Mouse (Mus musculus) ES-E14 (cell line): ENCODE data around the gene Islr. TPM values are rescaled to one million over a fixed set of nuclear protein-coding genes. Genes with fewer than 3 reads are reported as not detected.

Experiments
- DNase-seq: peaks from one replicate; pipeline ENCODE4 v3.0.0-alpha.2; 2013; ENCODE audit warnings: low read depth, low spot score
- H3K27ac ChIP-seq: 2 replicates; pipeline ENCODE4 v1.5.1; 2012; ENCODE audit warnings: low read depth, mild to moderate bottlenecking, low read length, moderate library complexity, mixed read lengths; ENCODE audit not compliant: poor library complexity, insufficient read depth, severe bottlenecking
- H3K36me3 ChIP-seq: 2 replicates; pipeline ENCODE4 v1.6.1; 2012; ENCODE audit warnings: mild to moderate bottlenecking, low read length, moderate library complexity, mixed read lengths; ENCODE audit not compliant: control insufficient read depth, poor library complexity, insufficient read depth, severe bottlenecking
- H3K4me1 ChIP-seq, 2 experiments: fragments of 150-350 bp in 1 of 2; sonication (generic) in 1 of 2; 2 replicates each; pipeline ENCODE4 v1.6.1; 2012; ENCODE audit warnings: low read length in 2 of 2, mild to moderate bottlenecking in 1 of 2, mixed read lengths in 1 of 2; ENCODE audit not compliant: control insufficient read depth in 2 of 2, insufficient read depth in 2 of 2, poor library complexity in 1 of 2
- H3K4me3 ChIP-seq, 2 experiments: fragments of 150-350 bp in 1 of 2; sonication (generic) in 1 of 2; 2 replicates each; pipeline ENCODE4 v1.5.1; 2012; ENCODE audit warnings: low read length in 2 of 2, low read depth in 1 of 2, mild to moderate bottlenecking in 1 of 2, mixed read lengths in 1 of 2; ENCODE audit not compliant: insufficient read depth in 1 of 2, poor library complexity in 1 of 2, severe bottlenecking in 1 of 2
- H3K9ac ChIP-seq: 2 replicates; pipeline ENCODE4 v1.6.1; 2012; ENCODE audit warnings: low read depth, mild to moderate bottlenecking, low read length, mixed read lengths; ENCODE audit not compliant: poor library complexity, insufficient read depth, severe bottlenecking
- H3K9me3 ChIP-seq: fragments of 150-350 bp; sonication (generic); 2 replicates; pipeline ENCODE4 v1.6.1; 2012; ENCODE audit warnings: low read depth, mild to moderate bottlenecking, low read length; ENCODE audit not compliant: control insufficient read depth, insufficient read depth
- CHD2 ChIP-seq: IDR thresholded peaks from 2 replicates; pipeline ENCODE4 v1.6.1; 2014; ENCODE audit warnings: mild to moderate bottlenecking, low read depth, low read length, inconsistent platforms
- HCFC1 ChIP-seq: IDR thresholded peaks from 2 replicates; pipeline ENCODE4 v1.6.1; 2012; ENCODE audit warnings: low read length, inconsistent platforms, borderline replicate concordance; ENCODE audit not compliant: insufficient read depth
- MAFK ChIP-seq: IDR thresholded peaks from 2 replicates; pipeline ENCODE4 v1.6.1; 2014; ENCODE audit warnings: mild to moderate bottlenecking, low read depth, low read length, inconsistent platforms; ENCODE audit not compliant: insufficient read depth
- ZC3H11A ChIP-seq: IDR thresholded peaks from 2 replicates; pipeline ENCODE4 v1.6.1; 2012; ENCODE audit warnings: low read depth, mild to moderate bottlenecking, inconsistent platforms, low read length, borderline replicate concordance
- ZNF384 ChIP-seq: IDR thresholded peaks from 2 replicates; pipeline ENCODE4 v1.6.1; 2012; ENCODE audit warnings: low read depth, low read length, inconsistent platforms
- in situ Hi-C, 2 experiments: fragments of 600-800 bp; cut with MboI; formaldehyde crosslinking; loops; one replicate each; pipeline ENCODE4 v1.15.1; 2025; ENCODE audit warnings: low sequenced_read_pairs in 2 of 2, inconsistent platforms in 1 of 2; ENCODE audit not compliant: unreplicated experiment in 2 of 2
- total RNA-seq: library from RNA; depleted of rRNA; stranded (reverse); fragments of 300-350 nt; gene quantifications from 2 replicates; pipeline ENCODE4 v1.2.3, GENCODE M21; 2012

Gene Islr
- total RNA-seq, 1 experiment: 0.22 TPM

DNA sequence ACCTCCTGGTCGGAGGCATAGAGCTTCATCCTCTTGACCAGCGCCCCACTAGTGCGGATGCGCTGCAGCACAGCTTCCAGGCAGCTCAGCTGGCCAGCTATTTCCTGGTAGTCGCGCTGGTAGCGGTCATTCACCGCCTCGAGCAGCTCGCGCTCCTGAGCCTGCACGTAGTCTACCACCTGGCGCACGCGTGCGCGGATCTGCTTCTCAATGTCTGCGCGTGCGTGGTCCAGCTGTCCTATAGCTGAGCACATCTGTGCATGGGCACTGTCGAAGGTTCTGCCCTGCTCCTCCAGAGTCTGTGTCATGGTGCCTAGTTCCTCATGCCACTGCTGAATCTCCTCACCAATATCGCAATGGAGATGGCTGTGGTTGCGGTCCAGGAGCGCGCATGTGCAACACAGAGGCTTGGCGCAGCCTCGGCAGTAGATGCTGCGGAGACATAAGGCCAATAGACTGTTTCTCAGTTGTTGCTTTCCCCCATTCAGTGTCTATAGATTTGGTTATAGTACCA, 30.5 kb upstream of the Islr start:
- Histone ChIP-seq H3K27ac (no peak overlapping the region), H3K9ac (peak overlapping the region; percentile 2; the same call in 1 of the 2 replicates), H3K4me1 (peaks cover 0 to 9% of the 10 kb centered on the region in 2 experiments; a peak in 1 of 4 replicates), H3K4me3 (peak overlapping the region in 1 of 2 experiments; percentile 0; a peak in 1 of 4 replicates), H3K9me3 (no peaks in the 10 kb centered on the region), H3K36me3 (peaks cover 60% of the 10 kb centered on the region)
- in situ Hi-C loops: no loop called here
- no peak for DNase-seq
- no peak for TF ChIP-seq MAFK
- TF ChIP-seq ZC3H11A: no peak
- no peak for TF ChIP-seq CHD2
- TF ChIP-seq HCFC1: no peak
- TF ChIP-seq ZNF384: no peak

DNA sequence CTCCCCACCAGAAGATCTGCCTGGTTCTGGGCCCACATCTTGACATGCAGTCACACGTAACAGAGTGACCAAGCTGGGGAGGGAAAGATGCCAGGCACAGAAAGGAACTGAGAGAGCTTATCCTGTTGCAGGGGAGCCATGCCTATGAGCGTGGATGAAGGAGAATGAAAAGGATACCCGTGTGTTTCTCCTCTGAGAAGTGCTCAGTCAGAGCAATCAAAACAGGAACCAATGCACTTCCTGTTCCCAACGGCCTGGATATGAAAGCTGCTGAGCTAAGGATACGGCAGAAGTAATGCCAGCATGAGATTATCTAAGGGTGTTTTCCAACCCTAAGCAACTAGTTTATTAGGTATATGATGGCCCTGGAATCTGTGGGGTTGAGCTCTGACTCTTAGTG, 28.3 kb upstream of the Islr start:
- no peak for DNase-seq
- in situ Hi-C loops: no loop called here
- H3K4me1 ChIP-seq: peaks cover 0 to 12% of the 10 kb centered on the region in 2 experiments; a peak in 1 of 4 replicates
- H3K4me3 ChIP-seq: no peak overlapping the region
- no peak overlapping the region for H3K27ac ChIP-seq
- H3K9me3 ChIP-seq: no peaks in the 10 kb centered on the region
- TF ChIP-seq MAFK: no peak
- no peak for TF ChIP-seq ZNF384
- TF ChIP-seq CHD2: no peak
- TF ChIP-seq ZC3H11A: no peak
- TF ChIP-seq HCFC1: no peak
- peaks cover 74% of the 10 kb centered on the region for H3K36me3 ChIP-seq
- H3K9ac ChIP-seq: no peak overlapping the region

DNA sequence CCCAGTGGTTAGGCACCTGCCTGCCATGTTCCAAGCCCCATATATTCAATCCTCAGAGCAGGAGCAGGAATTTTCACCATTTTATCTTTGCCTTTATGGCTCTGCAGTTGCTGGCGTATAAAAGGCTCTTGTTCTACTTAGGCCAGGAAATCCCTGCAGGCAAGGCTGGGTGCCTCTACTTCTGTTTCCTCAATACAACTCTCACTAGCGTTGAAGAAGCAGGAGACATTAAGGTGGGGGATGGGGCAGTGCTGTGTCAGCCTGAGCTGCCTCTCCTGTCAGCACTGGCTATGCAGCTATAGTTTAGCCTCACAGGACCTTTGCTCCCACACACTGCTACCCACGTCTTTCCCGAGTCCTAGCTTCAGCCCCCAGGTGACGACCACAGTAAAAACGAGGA, 27.6 kb upstream of the Islr start:
- Histone ChIP-seq H3K4me1 (peaks cover 0 to 12% of the 10 kb centered on the region in 2 experiments; a peak in 1 of 4 replicates), H3K36me3 (peaks cover 75% of the 10 kb centered on the region), H3K9me3 (no peaks in the 10 kb centered on the region), H3K9ac (no peak overlapping the region), H3K4me3 (no peak overlapping the region), H3K27ac (no peak overlapping the region)
- TF ChIP-seq ZC3H11A: no peak
- no peak for TF ChIP-seq ZNF384
- no peak for TF ChIP-seq HCFC1
- TF ChIP-seq CHD2: no peak
- TF ChIP-seq MAFK: no peak
- in situ Hi-C loops: no loop called here
- no peak for DNase-seq

DNA sequence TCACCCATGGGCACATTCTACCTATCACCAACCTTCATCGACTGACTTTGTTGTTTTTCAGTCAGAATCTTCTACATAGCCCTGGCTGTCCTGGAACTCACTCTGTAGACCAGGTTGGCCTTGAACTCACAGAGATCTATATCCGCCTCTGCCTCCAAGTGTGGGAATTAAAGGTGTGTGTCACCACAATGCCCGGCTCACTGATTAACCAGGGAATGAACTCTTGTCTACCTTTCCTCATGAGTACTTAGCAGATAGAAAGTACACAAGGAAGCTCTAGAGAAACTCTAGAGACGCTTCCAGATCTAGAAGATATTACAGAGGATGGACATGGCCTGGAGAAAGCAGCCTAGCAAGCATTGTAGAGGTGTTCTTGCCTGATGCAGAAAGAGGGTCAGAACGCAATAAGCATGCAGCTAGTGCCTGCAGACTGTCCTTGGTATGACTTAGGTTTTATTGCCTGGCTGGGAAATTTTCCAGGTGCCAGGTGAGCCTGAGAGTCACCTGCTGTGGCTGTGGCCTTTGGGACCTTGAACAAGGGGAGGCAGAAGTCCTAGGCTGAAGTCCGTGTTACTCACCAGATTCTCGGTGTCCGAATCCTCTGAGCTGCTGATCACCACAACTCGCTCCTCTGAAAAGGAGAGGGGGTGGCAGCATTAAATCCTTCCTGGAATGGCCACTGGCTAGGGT, 24.8 kb upstream of the Islr start:
- H3K4me3 ChIP-seq: no peak overlapping the region
- H3K9me3 ChIP-seq: no peaks in the 10 kb centered on the region
- H3K27ac ChIP-seq: no peak overlapping the region
- H3K36me3 ChIP-seq: peaks cover 90% of the 10 kb centered on the region
- TF ChIP-seq HCFC1 (no peak), CHD2 (no peak), ZNF384 (no peak), ZC3H11A (no peak), MAFK (no peak)
- peaks cover 0 to 10% of the 10 kb centered on the region in 2 experiments; a peak in 1 of 4 replicates for H3K4me1 ChIP-seq
- DNase-seq: no peak
- H3K9ac ChIP-seq: no peak overlapping the region
- in situ Hi-C loops: no loop called here
